Mouse (Mus musculus) stomach, postnatal 0 days (tissue): ENCODE measurements around the gene Olfr878.

Experiments
- CTCF ChIP-seq: IDR thresholded peaks from 2 replicates; pipeline ENCODE4 v1.5.1; 2016; ENCODE audit warnings: antibody characterized with exemption, low read depth, mild to moderate bottlenecking, moderate library complexity
- EP300 ChIP-seq: optimal IDR thresholded peaks from 2 replicates; pipeline ENCODE3; 2016; ENCODE audit warnings: antibody characterized with exemption

GRCm38 (mm10) chr9:37871536-37871935, 46.1 kb upstream of the Olfr878 start:
- TF ChIP-seq CTCF (no peak), EP300 (no peak)
